In genomic region chr7:125469937-125470336, GRCm38 (mm10) we compare ENCODE assay signal across 8 mouse cellular contexts. TPM values are rescaled to one million over a fixed set of nuclear protein-coding genes. Genes with fewer than 3 reads are reported as not detected.
A peak's percentile ranks its signal among the peaks of the same experiment; 100 is the strongest.
DNase-seq lines count a peak whose midpoint lies in the region; ATAC-seq and TF ChIP-seq lines count a peak whose summit lies in the region.

No protein-coding gene starts in this region.

- H3K9me3 ChIP-seq in G1E (replicated peaks), result no peaks in the 10 kb centered on the region

- H3K4me3 ChIP-seq in G1E (ENCODE audit: low read depth, low read length), result no peak overlapping the region
- H3K4me3 ChIP-seq in bone marrow, adult 2 months (replicated peaks; ENCODE audit: control insufficient read depth, low read depth, low read length), result no peak overlapping the region
- H3K4me3 ChIP-seq in embryonic fibroblast, embryonic 13.5 days (ENCODE audit: insufficient read depth, low read length), result no peak overlapping the region

- WGBS in bone marrow, adult 2 months, result 32% methylated on average over 5 of the region's 5 CpGs

- no peaks in the 10 kb centered on the region for H3K27me3 ChIP-seq in G1E (ENCODE audit: insufficient read depth, low read length)

- no peak overlapping the region for H3K27ac ChIP-seq in bone marrow, adult 2 months (ENCODE audit: control insufficient read depth, insufficient read depth, low read depth, low read length, poor library complexity)
- no peak overlapping the region for H3K27ac ChIP-seq in embryonic fibroblast, embryonic 13.5 days (ENCODE audit: insufficient read depth, low read length)

- ATAC-seq in G1E (ENCODE audit: extremely low read depth, insufficient number of reproducible peaks, low FRiP score, poor library complexity, severe bottlenecking), result no peak
- peak; percentile 63 for ATAC-seq in megakaryocyte progenitor cell, adult 5-6 weeks (replicated peaks; ENCODE audit: poor library complexity)

- DNase-seq in G1E (ENCODE audit: low spot score), result peak; percentile 65
- peak; percentile 85 for DNase-seq in heart, postnatal 4 days
- DNase-seq in layer of hippocampus, postnatal 10 days (ENCODE audit: low spot score in 2 of 2), result peak; percentile 72 to 80
- peak; percentile 75 for DNase-seq in right cerebral cortex, postnatal 14 days
- peak; percentile 55 to 76 for DNase-seq in urinary bladder, postnatal 4 days (ENCODE audit: low spot score in 2 of 2)

- peaks cover 61% of the 10 kb centered on the region for H3K4me1 ChIP-seq in G1E (ENCODE audit: insufficient read depth, low read depth, low read length)
- peaks cover 4% of the 10 kb centered on the region for H3K4me1 ChIP-seq in bone marrow, adult 2 months (ENCODE audit: control insufficient read depth, insufficient read depth, low read length)
- H3K4me1 ChIP-seq in embryonic fibroblast, embryonic 13.5 days (ENCODE audit: control insufficient read depth, insufficient read depth, low read length), result peaks cover 6% of the 10 kb centered on the region; the same call in 1 of the 2 replicates

- TF ChIP-seq CTCF in G1E (IDR thresholded peaks at IDR 0.05; ENCODE audit: low read depth, low read length), result peak; percentile 91
- peak; percentile 99 for TF ChIP-seq CTCF in bone marrow, adult 2 months (IDR thresholded peaks at IDR 0.05; ENCODE audit: control insufficient read depth, insufficient read depth, low read length)
- peak; percentile 97 for TF ChIP-seq CTCF in embryonic fibroblast, embryonic 13.5 days (IDR thresholded peaks at IDR 0.05; ENCODE audit: borderline replicate concordance, insufficient read depth, low read length)

- peaks cover 82% of the 10 kb centered on the region for H3K36me3 ChIP-seq in G1E (replicated peaks)

- TF ChIP-seq POLR2A in bone marrow, adult 2 months (IDR thresholded peaks at IDR 0.05; ENCODE audit: borderline replicate concordance, control insufficient read depth, low read depth, low read length), result no peak
- no peak for TF ChIP-seq POLR2A in embryonic fibroblast, embryonic 13.5 days (IDR thresholded peaks at IDR 0.05; ENCODE audit: low read depth, low read length)

RNA-seq across cellular contexts. Expression of gene Nsmce1, which starts 21.5 kb away (rescaled TPM):
- 44.0 and 59.3 TPM in 2 replicates for total RNA-seq in G1E (2014; fragmentation: Nextera tagmentation)
- 97.3 and 102 TPM in 2 replicates for total RNA-seq in G1E (2017)
- polyA plus RNA-seq in G1E (2012), result 11.5 and 13.0 TPM in 2 replicates
- 42.7 and 49.6 TPM in 2 replicates for polyA plus RNA-seq in bone marrow, adult 2 months (2011; ENCODE audit: insufficient read depth, insufficient read length, low replicate concordance, missing spikeins)
- 51.1 and 55.1 TPM in 2 replicates for polyA plus RNA-seq in embryonic fibroblast, embryonic 13.5 days (2011; ENCODE audit: insufficient read length, low read depth, missing spikeins)
- total RNA-seq in heart, postnatal 4 days (2021), result 10 to 100 TPM; 43.3 to 46.1 TPM
- total RNA-seq in layer of hippocampus, postnatal 10 days (2021), result 10 to 100 TPM; 25.6 to 28.9 TPM
- total RNA-seq in megakaryocyte progenitor cell, adult 5-6 weeks (2015), result 76.9 and 80.9 TPM in 2 replicates
- 71.8 and 77.2 TPM in 2 replicates for total RNA-seq in megakaryocyte progenitor cell, adult 5-6 weeks (2017)

RNA-seq across cellular contexts. Expression of gene Kdm8, which starts 25.5 kb away (rescaled TPM):
- total RNA-seq in G1E (2014; fragmentation: Nextera tagmentation), result 0.68 and 1.2 TPM in 2 replicates
- total RNA-seq in G1E (2017), result 4.5 and 4.6 TPM in 2 replicates
- 1.8 and 2.1 TPM in 2 replicates for polyA plus RNA-seq in G1E (2012)
- polyA plus RNA-seq in bone marrow, adult 2 months (2011; ENCODE audit: insufficient read depth, insufficient read length, low replicate concordance, missing spikeins), result 1.5 and 2.5 TPM in 2 replicates
- polyA plus RNA-seq in embryonic fibroblast, embryonic 13.5 days (2011; ENCODE audit: insufficient read length, low read depth, missing spikeins), result 3.7 and 4.1 TPM in 2 replicates
- 1 to 10 TPM; 4.4 to 5.3 TPM for total RNA-seq in heart, postnatal 4 days (2021)
- 1 to 10 TPM; 3.3 to 3.9 TPM for total RNA-seq in layer of hippocampus, postnatal 10 days (2021)
- total RNA-seq in megakaryocyte progenitor cell, adult 5-6 weeks (2015), result 3.5 and 3.7 TPM in 2 replicates
- 5.8 and 8.0 TPM in 2 replicates for total RNA-seq in megakaryocyte progenitor cell, adult 5-6 weeks (2017)
